Mouse (Mus musculus) C2C12 (cell line): ENCODE data around the gene Fry.

Source experiments
- CEBPB ChIP-seq: IDR thresholded peaks from one replicate; pipeline ENCODE4 v1.6.1; 2011; ENCODE audit warnings: low read depth, mild to moderate bottlenecking, control low read depth, moderate library complexity
- CTCF ChIP-seq: IDR thresholded peaks from one replicate; pipeline ENCODE4 v1.5.1; 2011; ENCODE audit not compliant: control insufficient read depth, insufficient read depth, insufficient read length
- FOSL1 ChIP-seq: IDR thresholded peaks from one replicate; pipeline ENCODE4 v1.8.0; 2011; ENCODE audit warnings: mild to moderate bottlenecking, low read length; ENCODE audit not compliant: poor library complexity, insufficient read depth, severe bottlenecking
- MAX ChIP-seq: IDR thresholded peaks from one replicate; pipeline ENCODE4 v1.6.1; 2011; ENCODE audit warnings: mild to moderate bottlenecking, control low read depth
- MYOD1 ChIP-seq: IDR thresholded peaks from one replicate; pipeline ENCODE4 v1.6.1; 2011; ENCODE audit warnings: low read depth; ENCODE audit not compliant: control insufficient read depth, insufficient read length
- MYOG ChIP-seq: IDR thresholded peaks from one replicate; pipeline ENCODE4 v1.6.1; 2011; ENCODE audit not compliant: control insufficient read depth, insufficient read length; ENCODE audit errors: extremely low read depth
- USF1 ChIP-seq: IDR thresholded peaks from one replicate; pipeline ENCODE4 v1.6.1; 2011; ENCODE audit warnings: low read depth, mild to moderate bottlenecking, control low read depth, moderate library complexity

DNA sequence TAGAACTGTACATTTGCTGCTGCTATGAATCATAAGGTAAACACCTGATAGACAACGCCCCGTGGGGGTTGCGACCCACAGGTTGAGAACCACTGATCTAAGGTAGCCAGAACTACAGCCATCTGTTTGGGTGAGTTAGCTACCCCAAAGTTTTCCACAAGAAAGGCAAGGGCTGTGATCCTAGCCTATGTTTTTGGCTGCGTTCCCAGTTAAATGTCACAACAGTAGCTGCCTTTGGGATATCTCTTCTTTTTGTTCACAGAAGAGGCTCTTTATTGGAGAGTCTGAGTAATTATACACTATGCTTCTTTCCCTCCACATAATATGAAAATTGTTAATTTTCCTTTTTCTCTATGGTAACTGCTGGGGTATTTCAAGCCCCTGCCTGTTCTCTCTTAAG lies 3.7 kb upstream of the Fry start:
- no peak for TF ChIP-seq MYOD1
- no peak for TF ChIP-seq CEBPB
- TF ChIP-seq CTCF: no peak
- no peak for TF ChIP-seq USF1
- no peak for TF ChIP-seq MAX
- no peak for TF ChIP-seq MYOG
- TF ChIP-seq FOSL1: no peak
